Mouse (Mus musculus): Measurements from ENCODE around the gene Mrgpra4. TPM values are rescaled to one million over a fixed set of nuclear protein-coding genes. Genes with fewer than 3 reads are reported as not detected.

The Mrgpra4 gene
- not detected in 2 replicates for polyA plus RNA-seq (2015; fragmentation: Nextera tagmentation; extraction: Ambion mirVana)

GRCm38 (mm10) chr7:47981995-47982394 is at the start of gene Mrgpra4:
TSS of gene Mrgpra4 (minus strand) at chr7:47982095.
- no peak within 1 kb of the TSS for H3K4me2 ChIP-seq (ENCODE audit: low read length)
- ATAC-seq (replicated peaks; ENCODE audit: low FRiP score, low read depth) = no peak
- no peaks in the 10 kb centered on the region for H3K36me3 ChIP-seq (ENCODE audit: insufficient read depth, low read length)
- no peaks in the 10 kb centered on the region for H3K4me1 ChIP-seq (replicated peaks; ENCODE audit: insufficient read depth, low read length)
- H3K9ac ChIP-seq (ENCODE audit: low read depth, low read length) = no peak within 1 kb of the TSS
- DNase-seq (ENCODE audit: low spot score) = no peak
- H3K27ac ChIP-seq = no peak within 1 kb of the TSS
- no peak for TF ChIP-seq CTCF (IDR thresholded peaks at IDR 0.05; ENCODE audit: low read depth)
- no peak within 1 kb of the TSS for H3K4me3 ChIP-seq (replicated peaks; ENCODE audit: low read depth, low read length)
- no peaks in the 10 kb centered on the region for H3K9me3 ChIP-seq (replicated peaks; ENCODE audit: low read length)
- H3K27me3 ChIP-seq (ENCODE audit: insufficient read depth, low read length) = no peaks in the 10 kb centered on the region
- 75% methylated on average over 1 of the region's 1 CpGs for WGBS

DNA sequence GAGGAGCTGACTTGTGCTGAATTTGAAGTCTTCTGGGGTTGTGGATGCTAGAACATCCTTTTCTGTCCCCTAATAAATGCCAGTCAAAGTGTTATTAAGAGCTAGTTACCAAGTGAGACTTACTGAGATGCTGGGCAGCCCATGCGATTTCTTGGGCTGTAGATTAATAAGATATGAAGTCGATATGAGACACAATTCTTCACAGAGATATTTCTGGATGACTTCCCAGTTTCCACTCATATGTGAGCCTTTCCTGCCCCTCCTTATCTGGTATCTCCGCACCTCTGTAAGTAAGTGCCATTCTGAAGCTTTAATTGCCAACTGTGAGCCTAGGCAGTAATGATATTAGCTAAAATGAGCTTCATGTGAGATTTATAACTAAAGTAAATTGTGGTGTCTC is 45.6 kb upstream of the Mrgpra4 start, which contains the start of gene Mrgprx1:
TSS of gene Mrgprx1 (minus strand) at position 101 of the 400 bp plus-strand sequence.
- Histone ChIP-seq H3K9me3 (replicated peaks; ENCODE audit: low read length) (no peaks in the 10 kb centered on the region), H3K9ac (ENCODE audit: low read depth, low read length) (no peak within 1 kb of the TSS), H3K4me1 (replicated peaks; ENCODE audit: insufficient read depth, low read length) (no peaks in the 10 kb centered on the region), H3K4me3 (replicated peaks; ENCODE audit: low read depth, low read length) (no peak within 1 kb of the TSS), H3K27ac (no peak within 1 kb of the TSS), H3K27me3 (ENCODE audit: insufficient read depth, low read length) (no peaks in the 10 kb centered on the region), H3K4me2 (ENCODE audit: low read length) (no peak within 1 kb of the TSS), H3K36me3 (ENCODE audit: insufficient read depth, low read length) (no peaks in the 10 kb centered on the region)
- DNase-seq (ENCODE audit: low spot score) (no peak), ATAC-seq (replicated peaks; ENCODE audit: low FRiP score, low read depth) (no peak)
- no peak for TF ChIP-seq CTCF (IDR thresholded peaks at IDR 0.05; ENCODE audit: low read depth)
- 73% methylated on average over 3 of the region's 3 CpGs for whole genome bisulfite sequencing

DNA sequence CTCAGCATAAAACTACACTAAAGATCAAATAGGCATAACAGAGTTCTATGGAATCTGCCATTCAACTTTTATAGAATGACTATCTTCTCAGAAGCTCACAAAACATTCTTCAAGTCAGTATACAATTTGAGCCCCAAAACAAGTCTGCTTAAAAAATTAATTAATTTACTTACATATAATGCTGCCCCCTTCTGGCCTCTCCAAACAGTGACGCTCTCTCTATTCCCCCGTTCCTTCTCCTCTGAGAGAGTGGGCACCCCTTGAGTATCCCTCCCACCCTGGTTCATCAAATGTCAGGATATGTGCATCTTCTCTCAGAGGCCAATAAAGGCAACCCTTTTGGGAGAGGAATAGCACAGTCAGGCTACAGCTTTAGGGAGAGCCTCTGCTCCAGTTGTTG is 36.0 kb upstream of the Mrgpra4 start:
- Histone ChIP-seq H3K4me3 (replicated peaks; ENCODE audit: low read depth, low read length) (no peak overlapping the region), H3K4me1 (replicated peaks; ENCODE audit: insufficient read depth, low read length) (no peaks in the 10 kb centered on the region), H3K27ac (no peak overlapping the region), H3K9ac (ENCODE audit: low read depth, low read length) (no peak overlapping the region), H3K9me3 (replicated peaks; ENCODE audit: low read length) (no peaks in the 10 kb centered on the region), H3K36me3 (ENCODE audit: insufficient read depth, low read length) (no peaks in the 10 kb centered on the region), H3K4me2 (ENCODE audit: low read length) (no peak overlapping the region), H3K27me3 (ENCODE audit: insufficient read depth, low read length) (no peaks in the 10 kb centered on the region)
- no peak for ATAC-seq (replicated peaks; ENCODE audit: low FRiP score, low read depth)
- TF ChIP-seq CTCF (IDR thresholded peaks at IDR 0.05; ENCODE audit: low read depth) = no peak
- DNase-seq (ENCODE audit: low spot score) = peak; percentile 0
- WGBS = 39% methylated on average over 2 of the region's 2 CpGs

DNA sequence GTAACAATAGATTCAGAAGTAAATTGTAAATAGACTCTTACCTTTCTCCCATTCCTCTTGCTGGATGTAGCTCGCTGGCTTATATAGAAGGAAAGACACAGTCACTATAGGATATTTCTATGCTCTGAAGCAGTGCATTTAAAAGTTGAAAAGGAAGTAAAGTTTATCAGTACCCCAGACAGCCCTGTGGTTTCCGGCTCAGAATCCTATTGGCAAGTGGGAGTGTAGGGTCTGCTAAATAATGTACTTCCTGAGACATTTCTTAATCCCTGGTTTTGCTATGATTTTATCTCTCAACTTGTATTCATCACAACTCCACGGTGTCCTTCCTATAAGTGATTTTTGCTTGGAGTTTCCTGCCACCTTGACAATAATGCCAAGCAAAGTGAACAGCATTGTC is 13.8 kb upstream of the Mrgpra4 start:
- no peak overlapping the region for H3K9ac ChIP-seq (ENCODE audit: low read depth, low read length)
- WGBS = 76% methylated on average over 3 of the region's 3 CpGs
- no peak overlapping the region for H3K27ac ChIP-seq
- no peak for TF ChIP-seq CTCF (IDR thresholded peaks at IDR 0.05; ENCODE audit: low read depth)
- no peaks in the 10 kb centered on the region for H3K9me3 ChIP-seq (replicated peaks; ENCODE audit: low read length)
- H3K36me3 ChIP-seq (ENCODE audit: insufficient read depth, low read length) = no peaks in the 10 kb centered on the region
- H3K4me3 ChIP-seq (replicated peaks; ENCODE audit: low read depth, low read length) = no peak overlapping the region
- ATAC-seq (replicated peaks; ENCODE audit: low FRiP score, low read depth) (no peak), DNase-seq (ENCODE audit: low spot score) (no peak)
- no peaks in the 10 kb centered on the region for H3K27me3 ChIP-seq (ENCODE audit: insufficient read depth, low read length)
- no peaks in the 10 kb centered on the region for H3K4me1 ChIP-seq (replicated peaks; ENCODE audit: insufficient read depth, low read length)
- no peak overlapping the region for H3K4me2 ChIP-seq (ENCODE audit: low read length)

DNA sequence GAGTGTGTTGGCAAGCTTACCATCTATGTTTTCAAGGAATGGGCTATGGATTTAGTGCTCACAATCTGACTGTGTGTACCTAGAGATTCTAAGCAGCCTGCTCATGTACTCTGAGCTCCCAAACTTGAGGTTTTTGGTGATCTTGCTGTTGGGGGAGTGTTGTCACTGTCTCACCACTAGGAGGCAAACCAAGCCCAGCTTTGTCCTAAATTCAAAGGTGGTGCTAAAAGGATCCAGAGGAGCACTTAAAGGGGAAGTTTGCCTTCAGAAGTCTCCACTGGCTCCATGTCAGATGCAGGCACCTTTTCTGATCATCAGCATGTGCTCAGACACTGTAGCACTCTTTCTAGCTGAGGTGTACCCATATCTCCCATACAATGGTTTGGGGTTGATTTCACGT is 4.9 kb upstream of the Mrgpra4 start:
- Histone ChIP-seq H3K36me3 (ENCODE audit: insufficient read depth, low read length) (no peaks in the 10 kb centered on the region), H3K27me3 (ENCODE audit: insufficient read depth, low read length) (no peaks in the 10 kb centered on the region), H3K9ac (ENCODE audit: low read depth, low read length) (no peak overlapping the region), H3K27ac (no peak overlapping the region), H3K9me3 (replicated peaks; ENCODE audit: low read length) (no peaks in the 10 kb centered on the region), H3K4me3 (replicated peaks; ENCODE audit: low read depth, low read length) (no peak overlapping the region), H3K4me2 (ENCODE audit: low read length) (no peak overlapping the region), H3K4me1 (replicated peaks; ENCODE audit: insufficient read depth, low read length) (no peaks in the 10 kb centered on the region)
- peak; percentile 66 for TF ChIP-seq CTCF (IDR thresholded peaks at IDR 0.05; ENCODE audit: low read depth)
- ATAC-seq (replicated peaks; ENCODE audit: low FRiP score, low read depth) = no peak
- WGBS = 67% methylated on average over 1 of the region's 1 CpGs
- DNase-seq (ENCODE audit: low spot score) = peak; percentile 43

Other genes starting within 250 kb of the Mrgpra4 start
- not detected in 2 replicates for gene Mrgprx1, start 45.5 kb upstream of the Mrgpra4 start, polyA plus RNA-seq (2015; fragmentation: Nextera tagmentation; extraction: Ambion mirVana)
- not detected in 2 replicates for gene Mrgprb5, start 186.9 kb upstream of the Mrgpra4 start, polyA plus RNA-seq (2015; fragmentation: Nextera tagmentation; extraction: Ambion mirVana)
- gene Mrgprb4, start 217.2 kb upstream of the Mrgpra4 start, polyA plus RNA-seq (2015; fragmentation: Nextera tagmentation; extraction: Ambion mirVana) = not detected in 2 replicates